Mouse (Mus musculus) 416B (cell line): ENCODE results near the gene Shcbp1l.

Source experiments
- DNase-seq: peaks from one replicate; pipeline ENCODE4 v3.0.0; 2011; ENCODE audit warnings: low read depth

Gene Shcbp1l

GRCm38 (mm10) chr1:153486767-153487499, 62.0 kb downstream of the Shcbp1l start:
- DNase-seq = peak; percentile 76

GRCm38 (mm10) chr1:153487500-153487879, 62.5 kb downstream of the Shcbp1l start, which contains the start of gene Dhx9:
Dhx9 (minus strand) TSS chr1:153487660.
- peak; percentile 96 for DNase-seq

- DNase-seq = peak; percentile 50
Measured at GRCm38 (mm10) chr1:153489132-153489531, 64.2 kb downstream of the Shcbp1l start.

- DNase-seq = no peak
Measured at GRCm38 (mm10) chr1:153489540-153489939, 64.6 kb downstream of the Shcbp1l start.

- DNase-seq = no peak
Measured at GRCm38 (mm10) chr1:153489963-153490362, 65.0 kb downstream of the Shcbp1l start.

- no peak for DNase-seq
Measured at GRCm38 (mm10) chr1:153491345-153491744, 66.4 kb downstream of the Shcbp1l start.

GRCm38 (mm10) chr1:153491822-153492221, 66.9 kb downstream of the Shcbp1l start:
- DNase-seq = no peak

GRCm38 (mm10) chr1:153493338-153493737, 68.4 kb downstream of the Shcbp1l start:
- DNase-seq = no peak

GRCm38 (mm10) chr1:153493931-153494330, 69.0 kb downstream of the Shcbp1l start:
- no peak for DNase-seq

- no peak for DNase-seq
Measured at GRCm38 (mm10) chr1:153496030-153496429, 71.1 kb downstream of the Shcbp1l start.

- no peak for DNase-seq
Measured at GRCm38 (mm10) chr1:153500030-153500429, 75.1 kb downstream of the Shcbp1l start.

GRCm38 (mm10) chr1:153501644-153502321, 76.8 kb downstream of the Shcbp1l start:
- DNase-seq = peak; percentile 34
